Mouse (Mus musculus): Measurements from ENCODE around the gene Tfpt.
A peak's percentile ranks its signal among the peaks of the same experiment; 100 is the strongest.
"Not testable (repeated sequence)": the region's sequence is repeated elsewhere in the genome, so short reads cannot be mapped to it uniquely, and the experiment has no call there.

Gene Tfpt

DNA sequence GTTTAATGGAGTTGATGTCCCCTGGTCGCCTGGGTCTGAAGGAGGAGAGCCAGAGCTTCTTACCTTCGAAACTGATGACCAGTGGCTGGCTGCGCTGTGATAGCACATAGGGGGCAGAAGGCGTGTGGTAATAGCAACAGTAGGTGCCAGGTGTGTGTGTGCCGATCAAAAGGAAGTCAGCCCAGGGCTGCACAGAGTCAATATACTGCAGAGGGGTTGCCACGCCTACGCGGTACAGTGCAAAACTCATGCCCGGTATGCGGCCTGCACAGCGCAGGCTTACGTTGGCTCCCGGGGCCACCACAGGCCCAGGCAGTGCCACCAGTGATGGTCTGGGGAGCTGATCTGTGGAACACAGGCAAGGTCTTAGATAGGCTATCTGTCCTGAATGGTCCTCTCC is 18.7 kb downstream of the Tfpt start:
- TF ChIP-seq POU5F1 (IDR thresholded peaks at IDR 0.05; ENCODE audit: borderline replicate concordance, low read length) (no peak), CTCF (conservative IDR thresholded peaks at IDR 0.05; ENCODE audit: low read length) (no peak), NANOG (IDR thresholded peaks at IDR 0.05; ENCODE audit: borderline replicate concordance, low read length) (no peak)
- Histone ChIP-seq H3K4me3 (replicated peaks; ENCODE audit: low read length) (peak overlapping the region; percentile 66), H3K9me3 (ENCODE audit: low read length) (no peaks in the 10 kb centered on the region), H3K36me3 (ENCODE audit: insufficient read depth, low read length) (no peaks in the 10 kb centered on the region), H3K27me3 (ENCODE audit: insufficient read depth, low read length) (peaks cover 3% of the 10 kb centered on the region; the same call in 1 of the 2 replicates), H3K4me1 (replicated peaks; ENCODE audit: low read depth, low read length) (peaks cover 21% of the 10 kb centered on the region)

DNA sequence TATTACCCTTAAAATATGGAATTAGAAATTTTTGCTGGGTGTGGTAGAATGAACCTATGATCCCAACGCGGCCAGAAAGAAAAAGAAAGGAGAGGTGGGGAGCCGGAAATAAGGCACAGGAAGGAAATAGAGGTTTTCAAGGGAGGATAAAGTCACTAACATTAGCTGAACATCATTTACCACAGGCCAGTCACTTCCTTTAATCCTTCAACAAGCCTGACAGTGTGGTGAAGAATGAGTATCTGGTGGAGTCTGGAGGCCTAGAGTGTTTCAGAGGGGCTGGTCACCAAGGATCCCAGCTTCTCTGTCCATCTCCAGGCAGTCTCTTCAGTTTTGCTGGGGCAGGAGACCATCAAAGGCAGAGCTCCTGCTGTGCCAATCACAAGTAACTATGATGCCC is 19.3 kb downstream of the Tfpt start:
- no peaks in the 10 kb centered on the region for H3K9me3 ChIP-seq (ENCODE audit: low read length)
- H3K27me3 ChIP-seq (ENCODE audit: insufficient read depth, low read length) = peaks cover 3% of the 10 kb centered on the region; the same call in 1 of the 2 replicates
- peaks cover 21% of the 10 kb centered on the region for H3K4me1 ChIP-seq (replicated peaks; ENCODE audit: low read depth, low read length)
- H3K4me3 ChIP-seq (replicated peaks; ENCODE audit: low read length) = no peak overlapping the region
- no peaks in the 10 kb centered on the region for H3K36me3 ChIP-seq (ENCODE audit: insufficient read depth, low read length)
- no peak for TF ChIP-seq POU5F1 (IDR thresholded peaks at IDR 0.05; ENCODE audit: borderline replicate concordance, low read length)
- TF ChIP-seq NANOG (IDR thresholded peaks at IDR 0.05; ENCODE audit: borderline replicate concordance, low read length) = no peak
- TF ChIP-seq CTCF (conservative IDR thresholded peaks at IDR 0.05; ENCODE audit: low read length) = no peak

DNA sequence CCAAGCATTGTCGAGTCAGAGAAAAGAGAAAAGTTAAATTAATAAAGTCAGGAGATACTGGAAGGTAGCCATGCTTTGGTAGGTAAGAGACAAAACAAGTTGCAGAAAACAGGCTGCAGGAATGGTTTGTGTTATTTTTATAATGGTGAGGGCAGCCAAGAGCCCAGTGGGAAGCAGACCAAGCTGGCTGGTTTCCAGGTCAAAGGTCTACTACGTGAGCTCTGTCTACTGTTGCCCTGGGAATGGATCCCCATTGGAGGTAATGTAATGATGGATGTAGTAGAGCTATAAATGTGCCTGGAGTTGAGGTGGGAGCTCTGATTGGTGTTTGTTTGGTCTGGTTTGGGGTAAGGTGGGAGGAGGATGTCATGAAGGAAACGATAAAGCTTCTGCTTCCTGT is 20.6 kb downstream of the Tfpt start:
- Histone ChIP-seq H3K36me3 (ENCODE audit: insufficient read depth, low read length) (no peaks in the 10 kb centered on the region), H3K9me3 (ENCODE audit: low read length) (no peaks in the 10 kb centered on the region), H3K4me3 (replicated peaks; ENCODE audit: low read length) (no peak overlapping the region), H3K4me1 (replicated peaks; ENCODE audit: low read depth, low read length) (peaks cover 21% of the 10 kb centered on the region), H3K27me3 (ENCODE audit: insufficient read depth, low read length) (peaks cover 3% of the 10 kb centered on the region; the same call in 1 of the 2 replicates)
- no peak for TF ChIP-seq POU5F1 (IDR thresholded peaks at IDR 0.05; ENCODE audit: borderline replicate concordance, low read length)
- TF ChIP-seq NANOG (IDR thresholded peaks at IDR 0.05; ENCODE audit: borderline replicate concordance, low read length) = no peak
- no peak for TF ChIP-seq CTCF (conservative IDR thresholded peaks at IDR 0.05; ENCODE audit: low read length)

- no peak for TF ChIP-seq POU5F1 (IDR thresholded peaks at IDR 0.05; ENCODE audit: borderline replicate concordance, low read length)
- TF ChIP-seq NANOG (IDR thresholded peaks at IDR 0.05; ENCODE audit: borderline replicate concordance, low read length) = no peak
- Histone ChIP-seq H3K9me3 (ENCODE audit: low read length) (no peaks in the 10 kb centered on the region), H3K36me3 (ENCODE audit: insufficient read depth, low read length) (no peaks in the 10 kb centered on the region), H3K27me3 (ENCODE audit: insufficient read depth, low read length) (peaks cover 3% of the 10 kb centered on the region; the same call in 1 of the 2 replicates), H3K4me3 (replicated peaks; ENCODE audit: low read length) (no peak overlapping the region), H3K4me1 (replicated peaks; ENCODE audit: low read depth, low read length) (peaks cover 23% of the 10 kb centered on the region)
Measured at GRCm38 (mm10) chr7:3608668-3609067, 21.1 kb downstream of the Tfpt start.

GRCm38 (mm10) chr7:3607391-3607790 is 22.3 kb downstream of the Tfpt start:
- Histone ChIP-seq H3K36me3 (ENCODE audit: insufficient read depth, low read length) (no peaks in the 10 kb centered on the region), H3K9me3 (ENCODE audit: low read length) (no peaks in the 10 kb centered on the region), H3K4me3 (replicated peaks; ENCODE audit: low read length) (no peak overlapping the region), H3K4me1 (replicated peaks; ENCODE audit: low read depth, low read length) (peaks cover 26% of the 10 kb centered on the region), H3K27me3 (ENCODE audit: insufficient read depth, low read length) (peaks cover 3% of the 10 kb centered on the region; the same call in 1 of the 2 replicates)
- no peak for TF ChIP-seq POU5F1 (IDR thresholded peaks at IDR 0.05; ENCODE audit: borderline replicate concordance, low read length)
- no peak for TF ChIP-seq NANOG (IDR thresholded peaks at IDR 0.05; ENCODE audit: borderline replicate concordance, low read length)
- no peak for TF ChIP-seq CTCF (conservative IDR thresholded peaks at IDR 0.05; ENCODE audit: low read length)

DNA sequence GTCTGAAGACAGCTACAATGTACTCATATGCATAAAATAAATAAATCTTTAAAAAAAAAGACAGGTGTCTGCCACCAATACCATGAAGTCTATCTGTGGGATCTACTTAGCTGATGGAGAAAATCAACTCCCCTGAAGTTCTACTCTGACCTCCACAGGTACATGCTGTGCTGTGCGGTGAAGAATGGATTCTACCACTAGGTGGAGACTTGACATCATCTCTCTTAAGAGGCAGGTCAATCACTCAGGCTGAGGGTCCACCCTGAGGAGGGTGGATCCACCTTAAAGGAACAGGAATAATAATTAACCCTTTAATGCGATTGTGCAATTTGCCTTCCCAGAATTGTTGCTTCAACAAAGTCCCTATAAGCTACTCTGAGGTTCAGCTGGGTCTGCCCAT is 22.9 kb downstream of the Tfpt start:
- Histone ChIP-seq H3K27me3 (ENCODE audit: insufficient read depth, low read length) (peaks cover 3% of the 10 kb centered on the region; the same call in 1 of the 2 replicates), H3K4me3 (replicated peaks; ENCODE audit: low read length) (no peak overlapping the region), H3K9me3 (ENCODE audit: low read length) (no peaks in the 10 kb centered on the region), H3K36me3 (ENCODE audit: insufficient read depth, low read length) (no peaks in the 10 kb centered on the region), H3K4me1 (replicated peaks; ENCODE audit: low read depth, low read length) (peaks cover 24% of the 10 kb centered on the region)
- TF ChIP-seq POU5F1 (IDR thresholded peaks at IDR 0.05; ENCODE audit: borderline replicate concordance, low read length) = no peak
- TF ChIP-seq CTCF (conservative IDR thresholded peaks at IDR 0.05; ENCODE audit: low read length) = peak; percentile 60

DNA sequence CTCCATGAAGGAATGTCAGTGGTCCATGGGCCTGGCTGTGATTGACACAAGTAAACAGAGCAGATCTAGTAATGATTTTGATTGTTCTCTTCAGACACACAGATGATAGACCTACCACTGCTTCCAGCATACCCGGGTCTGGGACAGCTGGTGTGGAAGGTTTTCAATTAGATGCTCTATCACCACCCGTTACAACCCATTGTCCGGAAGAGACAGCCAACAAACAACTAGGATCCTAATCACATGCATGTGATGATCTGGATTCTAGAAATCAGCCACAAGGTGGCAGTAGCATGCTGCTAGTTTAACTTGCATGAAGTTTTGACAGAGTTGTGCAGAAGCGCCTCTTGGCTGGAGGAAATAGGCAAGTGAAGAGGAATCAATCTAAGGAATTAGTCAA is 28.6 kb downstream of the Tfpt start:
- Histone ChIP-seq H3K4me3 (replicated peaks; ENCODE audit: low read length) (no peak overlapping the region), H3K9me3 (ENCODE audit: low read length) (no peaks in the 10 kb centered on the region), H3K27me3 (ENCODE audit: insufficient read depth, low read length) (no peaks in the 10 kb centered on the region), H3K4me1 (replicated peaks; ENCODE audit: low read depth, low read length) (peaks cover 12% of the 10 kb centered on the region), H3K36me3 (ENCODE audit: insufficient read depth, low read length) (no peaks in the 10 kb centered on the region)
- TF ChIP-seq CTCF (conservative IDR thresholded peaks at IDR 0.05; ENCODE audit: low read length) (peak; percentile 79), NANOG (IDR thresholded peaks at IDR 0.05; ENCODE audit: borderline replicate concordance, low read length) (no peak)

DNA sequence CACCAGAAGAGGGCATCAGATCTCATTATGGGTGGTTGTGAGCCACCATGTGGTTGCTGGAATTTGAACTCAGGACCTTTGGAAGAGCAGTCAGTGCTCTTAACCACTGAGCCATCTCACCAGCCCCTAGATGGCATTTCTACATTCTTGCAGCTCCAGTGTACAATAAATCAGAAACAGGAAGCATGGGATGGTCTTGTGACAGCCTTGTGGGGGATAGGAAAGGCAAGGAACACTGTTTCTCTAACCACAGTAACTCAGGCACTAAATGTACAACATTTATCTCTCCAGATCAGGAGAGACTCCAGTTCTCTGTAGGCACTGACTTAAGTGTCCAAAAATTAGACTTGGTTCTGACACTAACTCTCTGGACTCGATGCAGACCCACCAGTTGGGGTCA is 32.0 kb downstream of the Tfpt start:
- H3K4me1 ChIP-seq (replicated peaks; ENCODE audit: low read depth, low read length) = peaks cover 11% of the 10 kb centered on the region
- H3K27me3 ChIP-seq (ENCODE audit: insufficient read depth, low read length); H3K9me3 ChIP-seq (ENCODE audit: low read length); H3K4me3 ChIP-seq (replicated peaks; ENCODE audit: low read length); H3K36me3 ChIP-seq (ENCODE audit: insufficient read depth, low read length): not testable (repeated sequence)

- Histone ChIP-seq H3K4me1 (replicated peaks; ENCODE audit: low read depth, low read length) (peaks cover 15% of the 10 kb centered on the region), H3K4me3 (replicated peaks; ENCODE audit: low read length) (peak overlapping the region; percentile 76), H3K36me3 (ENCODE audit: insufficient read depth, low read length) (no peaks in the 10 kb centered on the region), H3K9me3 (ENCODE audit: low read length) (no peaks in the 10 kb centered on the region), H3K27me3 (ENCODE audit: insufficient read depth, low read length) (no peaks in the 10 kb centered on the region)
- TF ChIP-seq NANOG (IDR thresholded peaks at IDR 0.05; ENCODE audit: borderline replicate concordance, low read length) (no peak), POU5F1 (IDR thresholded peaks at IDR 0.05; ENCODE audit: borderline replicate concordance, low read length) (no peak), CTCF (conservative IDR thresholded peaks at IDR 0.05; ENCODE audit: low read length) (no peak)
Measured at GRCm38 (mm10) chr7:3595146-3595545, 34.6 kb downstream of the Tfpt start.
